Mouse (Mus musculus) kidney, postnatal 4 days (tissue): ENCODE measurements around the gene Shmt2.

Source experiments
- DNase-seq, 2 experiments: peaks; one replicate each; pipeline ENCODE4 v3.0.0; 2021; ENCODE audit warnings: mixed read lengths in 2 of 2

Gene Shmt2

GRCm38 (mm10) chr10:127534036-127534928 lies 12.0 kb upstream of the Shmt2 start, which contains the start of gene Nxph4:
Gene Nxph4 (minus strand): TSS chr10:127534559.
- peak; percentile 64 to 67 for DNase-seq

- DNase-seq, result no peak
These were observed 9.3 kb upstream of the Shmt2 start for GRCm38 (mm10) chr10:127531548-127531947.

- DNase-seq, result no peak
These were observed 8.7 kb upstream of the Shmt2 start for GRCm38 (mm10) chr10:127530945-127531344.

- DNase-seq, result no peak
These were observed 5.2 kb upstream of the Shmt2 start for GRCm38 (mm10) chr10:127527481-127527880.

GRCm38 (mm10) chr10:127526681-127527080 lies 4.4 kb upstream of the Shmt2 start:
- DNase-seq, result peak; percentile 79 to 86

GRCm38 (mm10) chr10:127526048-127526447 lies 3.8 kb upstream of the Shmt2 start:
- peak in 1 of 2 experiments; percentile 36 for DNase-seq

- no peak for DNase-seq
These were observed 2.5 kb upstream of the Shmt2 start for GRCm38 (mm10) chr10:127524646-127525255.

GRCm38 (mm10) chr10:127521611-127522080 lies 598 bp downstream of the Shmt2 start:
- DNase-seq, result no peak

- no peak for DNase-seq
These were observed 1.4 kb downstream of the Shmt2 start for GRCm38 (mm10) chr10:127520714-127521357.

GRCm38 (mm10) chr10:127519903-127520713 lies 2.1 kb downstream of the Shmt2 start:
- no peak for DNase-seq

GRCm38 (mm10) chr10:127519041-127519701 lies 3.1 kb downstream of the Shmt2 start:
- DNase-seq, result no peak

- no peak for DNase-seq
These were observed 4.3 kb downstream of the Shmt2 start for GRCm38 (mm10) chr10:127517941-127518340.

GRCm38 (mm10) chr10:127516576-127517260 lies 5.5 kb downstream of the Shmt2 start:
- DNase-seq, result peak; percentile 74 to 80

GRCm38 (mm10) chr10:127515983-127516459 lies 6.2 kb downstream of the Shmt2 start:
- DNase-seq, result no peak

GRCm38 (mm10) chr10:127515271-127515982 lies 6.8 kb downstream of the Shmt2 start:
- no peak for DNase-seq

- DNase-seq, result peak; percentile 63 to 71
These were observed 7.5 kb downstream of the Shmt2 start, which contains the start of gene Ndufa4l2 for GRCm38 (mm10) chr10:127514764-127515163. Gene Ndufa4l2 (plus strand): TSS chr10:127514967.

GRCm38 (mm10) chr10:127514111-127514698 lies 8.0 kb downstream of the Shmt2 start:
- no peak for DNase-seq

- DNase-seq, result no peak
These were observed 8.6 kb downstream of the Shmt2 start for GRCm38 (mm10) chr10:127513501-127514091.

GRCm38 (mm10) chr10:127512813-127513212 lies 9.4 kb downstream of the Shmt2 start:
- peak; percentile 96 to 97 for DNase-seq

GRCm38 (mm10) chr10:127512307-127512666 lies 10.0 kb downstream of the Shmt2 start:
- DNase-seq, result no peak
